Mouse (Mus musculus): ENCODE results near the gene Kif2c. TPM values are rescaled to one million over a fixed set of nuclear protein-coding genes. Genes with fewer than 3 reads are reported as not detected.

The Kif2c gene
- polyA plus RNA-seq, 1 experiment from 2014 or later: 26.8 TPM

DNA sequence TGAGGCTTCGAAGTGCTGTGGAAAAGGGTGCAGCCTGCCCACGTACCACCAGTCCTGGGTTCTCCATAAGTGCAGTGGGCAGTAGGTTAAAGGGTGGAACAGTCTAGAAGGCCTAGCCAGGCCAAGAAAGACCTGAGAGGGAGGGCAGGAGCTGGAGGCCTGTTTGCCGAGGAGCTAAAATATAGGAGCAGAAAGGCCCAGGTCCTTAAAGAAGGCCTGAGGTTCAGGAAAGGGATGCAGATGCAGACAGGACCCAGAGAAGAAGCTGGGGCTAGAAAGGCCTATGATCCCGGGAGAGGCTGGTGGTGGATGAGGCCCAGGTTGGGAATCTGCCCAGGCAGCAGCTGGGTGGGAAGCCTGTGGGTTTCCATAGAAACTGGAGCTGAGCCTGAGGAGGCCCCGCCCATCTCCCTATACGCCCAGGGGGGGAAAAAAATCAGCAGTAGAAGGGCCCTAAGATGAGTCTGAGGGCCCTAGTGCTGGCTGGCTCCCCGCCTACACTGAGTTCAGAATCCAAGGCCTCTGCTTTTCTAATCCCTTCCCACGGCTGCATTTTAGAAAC is 57.0 kb downstream of the Kif2c start, which contains the start of gene Btbd19:
Btbd19 (minus strand) TSS at position 378 of the 562 bp plus-strand sequence.
- Histone ChIP-seq H3K4me3 (ENCODE audit: low read depth, low read length) (no peak within 1 kb of the TSS), H3K9me3 (replicated peaks; ENCODE audit: control insufficient read depth, low read length) (no peaks in the 10 kb centered on the region), H3K36me3 (ENCODE audit: control insufficient read depth, insufficient read depth) (no peaks in the 10 kb centered on the region), H3K27ac (ENCODE audit: low read length) (peak within 1 kb of the TSS; percentile 39), H3K9ac (ENCODE audit: low read depth, low read length) (peak within 1 kb of the TSS; percentile 20; the same call in 1 of the 2 replicates), H3K4me1 (ENCODE audit: control insufficient read depth, low read depth, low read length) (peaks cover 25% of the 10 kb centered on the region), H3K27me3 (ENCODE audit: control insufficient read depth, insufficient read depth, low read depth, low read length) (no peaks in the 10 kb centered on the region), H3K4me2 (ENCODE audit: low read depth, low read length) (peak within 1 kb of the TSS; percentile 42)
- ATAC-seq (ENCODE audit: low read depth): no peak
- 35% methylated on average over 8 of the region's 8 CpGs for WGBS (ENCODE audit: insufficient replicate concordance)

DNA sequence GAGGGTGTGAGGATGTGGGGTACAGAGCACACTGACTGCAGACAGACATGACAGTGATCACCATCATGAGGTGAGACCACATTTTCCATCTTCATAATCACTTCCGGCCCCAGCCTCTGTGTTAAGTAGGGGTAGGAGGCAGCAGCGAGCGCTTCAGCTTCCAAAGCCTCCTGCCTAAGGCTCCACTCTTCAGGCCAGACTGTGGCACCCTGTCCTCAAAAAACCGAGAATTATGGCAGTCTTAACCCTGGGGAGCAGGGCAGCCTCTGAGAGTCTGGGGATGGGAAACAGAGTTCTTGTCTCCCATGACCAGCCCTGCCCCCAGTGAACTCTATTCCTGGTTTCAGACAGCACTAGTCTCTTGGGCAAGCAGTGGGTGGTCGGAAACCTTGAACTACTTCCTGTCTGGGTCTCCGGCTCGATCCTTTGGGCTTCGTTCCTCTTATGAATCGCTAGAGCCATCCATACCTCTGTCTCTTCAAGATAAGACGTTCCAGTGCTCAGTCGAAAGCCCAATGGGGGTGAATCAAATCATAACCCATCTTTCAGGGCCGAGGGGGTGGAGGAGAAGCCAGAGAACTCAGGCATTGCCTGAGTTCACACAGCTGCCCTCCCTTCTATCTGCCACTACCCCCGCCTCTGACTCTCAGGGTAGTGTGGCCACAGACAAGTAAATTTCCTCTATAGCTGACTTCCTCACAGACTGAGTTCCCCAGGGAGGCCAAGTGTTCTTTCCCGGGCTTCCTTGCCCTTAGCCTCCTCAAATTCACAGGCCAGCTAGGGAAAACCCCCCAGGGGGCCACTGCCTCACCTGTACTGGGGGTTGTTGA is 57.7 kb downstream of the Kif2c start:
- Histone ChIP-seq H3K4me3 (ENCODE audit: low read depth, low read length) (no peak overlapping the region), H3K9ac (ENCODE audit: low read depth, low read length) (0 out of 2 replicates have a peak overlapping the region, but pooled peaks have one; percentile 20), H3K4me1 (ENCODE audit: control insufficient read depth, low read depth, low read length) (peaks cover 29% of the 10 kb centered on the region), H3K9me3 (replicated peaks; ENCODE audit: control insufficient read depth, low read length) (no peaks in the 10 kb centered on the region), H3K36me3 (ENCODE audit: control insufficient read depth, insufficient read depth) (no peaks in the 10 kb centered on the region), H3K27ac (ENCODE audit: low read length) (peak overlapping the region; percentile 39), H3K4me2 (ENCODE audit: low read depth, low read length) (peak overlapping the region; percentile 42), H3K27me3 (ENCODE audit: control insufficient read depth, insufficient read depth, low read depth, low read length) (no peaks in the 10 kb centered on the region)
- WGBS (ENCODE audit: insufficient replicate concordance): 12% methylated on average over 14 of the region's 14 CpGs
- no peak for ATAC-seq (ENCODE audit: low read depth)

DNA sequence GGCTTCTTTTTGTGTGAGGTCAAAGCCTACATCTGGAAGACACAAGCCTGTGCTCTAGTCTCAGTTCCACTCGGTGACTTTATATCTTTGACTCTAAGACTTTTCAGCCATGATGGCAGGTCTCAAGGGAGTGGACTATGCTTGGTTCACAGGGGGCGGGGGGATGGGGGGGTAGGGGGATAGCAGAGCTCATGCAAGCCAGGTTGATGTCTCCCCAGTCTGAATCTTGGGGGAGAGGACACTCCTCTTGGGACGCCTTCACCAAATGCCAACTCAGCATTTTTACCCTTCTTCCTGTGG is 58.3 kb downstream of the Kif2c start:
- WGBS (ENCODE audit: insufficient replicate concordance): 43% methylated on average over 3 of the region's 3 CpGs
- H3K27me3 ChIP-seq (ENCODE audit: control insufficient read depth, insufficient read depth, low read depth, low read length): no peaks in the 10 kb centered on the region
- H3K9ac ChIP-seq (ENCODE audit: low read depth, low read length): no peak overlapping the region
- no peak overlapping the region for H3K4me3 ChIP-seq (ENCODE audit: low read depth, low read length)
- no peaks in the 10 kb centered on the region for H3K9me3 ChIP-seq (replicated peaks; ENCODE audit: control insufficient read depth, low read length)
- no peaks in the 10 kb centered on the region for H3K36me3 ChIP-seq (ENCODE audit: control insufficient read depth, insufficient read depth)
- no peak for ATAC-seq (ENCODE audit: low read depth)
- 0 out of 2 replicates have a peak overlapping the region, but pooled peaks have one; percentile 42 for H3K4me2 ChIP-seq (ENCODE audit: low read depth, low read length)
- peak overlapping the region; percentile 39 for H3K27ac ChIP-seq (ENCODE audit: low read length)
- peaks cover 30% of the 10 kb centered on the region for H3K4me1 ChIP-seq (ENCODE audit: control insufficient read depth, low read depth, low read length)

DNA sequence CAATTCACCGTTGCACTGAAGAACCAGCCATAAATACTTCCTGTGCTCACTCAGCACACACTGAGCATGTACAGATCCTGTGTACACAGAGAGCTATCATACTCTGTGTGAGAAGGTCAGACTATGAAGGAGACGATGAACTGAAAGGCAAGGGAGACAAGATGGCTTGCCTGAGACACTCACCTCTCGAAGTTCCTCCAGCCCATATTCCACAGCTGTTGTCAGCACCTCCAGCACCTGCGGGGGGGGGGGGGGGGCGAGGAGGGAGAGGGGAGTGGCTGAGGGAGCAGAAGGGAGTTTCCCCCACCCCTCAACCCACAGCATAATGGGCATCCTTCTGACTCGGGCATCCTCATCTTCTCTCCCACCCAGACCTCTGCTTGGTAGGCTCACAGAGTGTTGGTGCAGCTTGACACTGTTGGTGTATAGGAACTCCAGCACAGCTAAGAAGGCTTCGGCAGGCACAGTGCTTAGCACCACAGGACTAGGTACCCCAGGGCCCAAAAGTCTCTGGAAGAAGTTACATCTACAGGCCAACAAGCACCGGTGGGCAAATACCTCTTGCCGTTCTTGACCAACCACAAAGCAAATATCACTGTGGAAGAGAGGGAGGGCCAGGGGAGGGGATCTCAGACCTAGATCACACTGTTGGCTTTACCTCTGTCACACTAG is 58.8 kb downstream of the Kif2c start:
- ATAC-seq (ENCODE audit: low read depth): no peak
- Histone ChIP-seq H3K9me3 (replicated peaks; ENCODE audit: control insufficient read depth, low read length) (no peaks in the 10 kb centered on the region), H3K4me1 (ENCODE audit: control insufficient read depth, low read depth, low read length) (peaks cover 30% of the 10 kb centered on the region), H3K9ac (ENCODE audit: low read depth, low read length) (no peak overlapping the region), H3K27ac (ENCODE audit: low read length) (no peak overlapping the region), H3K4me3 (ENCODE audit: low read depth, low read length) (no peak overlapping the region), H3K36me3 (ENCODE audit: control insufficient read depth, insufficient read depth) (no peaks in the 10 kb centered on the region), H3K4me2 (ENCODE audit: low read depth, low read length) (no peak overlapping the region), H3K27me3 (ENCODE audit: control insufficient read depth, insufficient read depth, low read depth, low read length) (no peaks in the 10 kb centered on the region)
- WGBS (ENCODE audit: insufficient replicate concordance): 52% methylated on average over 8 of the region's 9 CpGs

DNA sequence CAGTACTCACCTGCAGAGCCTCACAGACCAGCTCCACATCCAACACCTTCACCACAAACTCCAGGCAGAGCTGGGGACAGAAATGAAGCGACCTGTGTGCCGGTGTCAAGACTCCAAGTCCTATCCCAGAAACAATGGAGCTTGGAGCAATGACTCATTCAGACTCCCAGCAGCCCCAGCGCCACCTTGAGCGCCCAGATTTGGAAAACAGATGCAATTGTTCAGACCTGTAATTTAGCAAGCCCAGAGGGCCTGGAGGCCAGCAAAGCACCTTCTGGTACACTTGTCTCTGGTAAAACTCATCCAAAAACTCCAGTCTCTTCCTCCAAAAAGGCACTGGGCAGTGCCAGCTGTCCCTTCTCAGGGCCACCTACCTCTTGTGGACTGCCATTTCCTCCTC is 60.2 kb downstream of the Kif2c start:
- no peak for ATAC-seq (ENCODE audit: low read depth)
- H3K27me3 ChIP-seq (ENCODE audit: control insufficient read depth, insufficient read depth, low read depth, low read length): no peaks in the 10 kb centered on the region
- no peak overlapping the region for H3K27ac ChIP-seq (ENCODE audit: low read length)
- no peak overlapping the region for H3K4me2 ChIP-seq (ENCODE audit: low read depth, low read length)
- no peaks in the 10 kb centered on the region for H3K9me3 ChIP-seq (replicated peaks; ENCODE audit: control insufficient read depth, low read length)
- no peak overlapping the region for H3K4me3 ChIP-seq (ENCODE audit: low read depth, low read length)
- H3K9ac ChIP-seq (ENCODE audit: low read depth, low read length): no peak overlapping the region
- no peaks in the 10 kb centered on the region for H3K36me3 ChIP-seq (ENCODE audit: control insufficient read depth, insufficient read depth)
- WGBS (ENCODE audit: insufficient replicate concordance): 67% methylated on average over 4 of the region's 4 CpGs
- peaks cover 30% of the 10 kb centered on the region for H3K4me1 ChIP-seq (ENCODE audit: control insufficient read depth, low read depth, low read length)

DNA sequence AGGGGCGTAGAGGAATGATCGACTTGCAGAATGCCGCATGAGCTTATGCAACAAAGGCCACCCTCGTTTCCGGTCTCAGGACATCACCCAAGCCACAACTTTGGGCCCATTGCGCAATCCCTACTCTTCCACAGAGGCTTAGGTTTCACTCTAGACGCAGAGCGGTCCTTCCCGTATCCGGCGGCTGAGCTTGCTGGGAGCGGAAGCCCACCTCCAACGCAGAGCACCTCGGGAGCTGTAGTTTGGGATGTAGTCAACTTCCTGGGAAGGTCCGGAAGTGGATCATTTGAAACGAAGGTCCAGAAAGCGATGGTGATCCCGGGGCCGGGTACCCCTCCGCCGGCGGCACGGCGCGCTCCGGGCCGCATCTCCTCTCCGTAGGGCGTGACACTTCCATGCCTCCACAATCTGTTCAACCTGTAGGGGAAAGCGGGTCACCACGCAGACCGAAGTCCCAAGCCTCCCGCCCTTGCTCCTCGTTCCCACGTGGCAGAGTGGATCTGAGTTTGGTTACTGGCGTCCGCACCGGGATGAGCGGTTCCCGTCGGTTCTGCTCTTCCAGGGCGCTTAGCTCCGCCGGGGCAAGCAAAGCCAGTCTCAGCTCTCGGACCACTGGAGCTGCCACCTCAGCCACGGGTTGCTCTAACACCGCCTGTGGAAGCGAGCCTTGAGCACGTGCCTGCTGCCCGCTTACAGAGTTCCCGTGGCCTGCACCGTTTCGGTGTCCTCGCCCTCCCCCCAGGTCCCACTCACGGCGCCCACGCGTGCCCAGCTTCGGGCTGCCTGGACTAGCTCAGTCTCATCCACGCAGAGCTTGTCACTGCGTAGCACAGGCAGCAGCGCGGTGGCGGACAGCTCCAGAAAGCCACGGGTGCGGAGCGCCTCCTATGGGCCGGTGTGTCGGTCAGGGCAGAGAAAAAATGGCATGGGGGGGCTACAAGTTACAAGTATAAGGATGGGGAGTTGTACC is 61.7 kb downstream of the Kif2c start:
- Histone ChIP-seq H3K9me3 (replicated peaks; ENCODE audit: control insufficient read depth, low read length) (no peaks in the 10 kb centered on the region), H3K4me3 (ENCODE audit: low read depth, low read length) (peak overlapping the region; percentile 74), H3K4me1 (ENCODE audit: control insufficient read depth, low read depth, low read length) (peaks cover 26% of the 10 kb centered on the region), H3K27me3 (ENCODE audit: control insufficient read depth, insufficient read depth, low read depth, low read length) (no peaks in the 10 kb centered on the region), H3K27ac (ENCODE audit: low read length) (peak overlapping the region; percentile 72), H3K36me3 (ENCODE audit: control insufficient read depth, insufficient read depth) (no peaks in the 10 kb centered on the region), H3K4me2 (ENCODE audit: low read depth, low read length) (peak overlapping the region; percentile 98), H3K9ac (ENCODE audit: low read depth, low read length) (peak overlapping the region; percentile 72)
- WGBS (ENCODE audit: insufficient replicate concordance): under 1% methylated on average over 69 of the region's 69 CpGs
- ATAC-seq (ENCODE audit: low read depth): peak; percentile 90

DNA sequence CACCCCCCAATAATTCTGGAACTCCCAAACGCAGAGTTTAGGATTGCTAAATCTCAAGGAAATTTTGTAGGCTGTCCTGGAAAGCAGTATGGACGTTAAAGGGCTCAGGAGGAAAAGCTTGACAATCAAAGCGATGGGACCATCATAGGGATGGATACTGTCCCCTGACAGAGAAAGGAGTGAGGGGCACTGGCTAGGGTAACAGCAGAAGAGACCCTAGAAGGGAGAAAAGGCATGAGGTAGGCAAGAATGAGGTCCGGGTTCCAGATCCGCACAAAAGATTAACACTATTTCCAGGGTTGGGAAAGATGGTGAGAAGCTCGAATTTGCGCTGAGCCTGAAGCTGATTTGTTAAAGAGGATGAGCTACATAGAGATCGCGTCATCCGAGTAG is 62.4 kb downstream of the Kif2c start:
- ATAC-seq (ENCODE audit: low read depth): no peak; the same call in 1 of the 2 replicates
- WGBS (ENCODE audit: insufficient replicate concordance): 5% methylated on average over 10 of the region's 10 CpGs
- Histone ChIP-seq H3K27me3 (ENCODE audit: control insufficient read depth, insufficient read depth, low read depth, low read length) (no peaks in the 10 kb centered on the region), H3K4me2 (ENCODE audit: low read depth, low read length) (peak overlapping the region; percentile 98), H3K4me3 (ENCODE audit: low read depth, low read length) (peak overlapping the region; percentile 74), H3K36me3 (ENCODE audit: control insufficient read depth, insufficient read depth) (no peaks in the 10 kb centered on the region), H3K9ac (ENCODE audit: low read depth, low read length) (peak overlapping the region; percentile 72), H3K4me1 (ENCODE audit: control insufficient read depth, low read depth, low read length) (peaks cover 19% of the 10 kb centered on the region), H3K9me3 (replicated peaks; ENCODE audit: control insufficient read depth, low read length) (no peaks in the 10 kb centered on the region), H3K27ac (ENCODE audit: low read length) (peak overlapping the region; percentile 72)

DNA sequence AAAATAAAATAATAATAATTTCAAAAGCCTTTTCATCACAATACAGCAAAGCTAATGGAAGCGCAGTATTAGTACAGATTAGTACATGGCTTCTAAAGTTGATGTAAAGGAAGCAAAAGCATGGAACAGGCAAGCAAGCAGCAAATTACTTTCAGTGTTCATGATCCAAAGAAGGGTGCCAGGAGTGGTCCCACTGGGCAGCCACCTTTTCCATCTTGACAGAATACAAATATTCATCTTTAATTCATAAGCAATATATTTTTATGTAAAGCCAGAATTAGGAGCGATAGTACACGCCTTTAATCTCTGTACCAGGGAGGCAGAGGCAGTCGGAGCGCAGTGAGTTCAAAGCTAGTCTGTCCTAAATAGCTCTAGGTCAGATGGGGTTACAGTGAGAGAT is 62.8 kb downstream of the Kif2c start:
- H3K9ac ChIP-seq (ENCODE audit: low read depth, low read length): peak overlapping the region; percentile 72

More for the DNA sequence above, 62.8 kb downstream of the Kif2c start:
- Histone ChIP-seq H3K4me3 (ENCODE audit: low read depth, low read length) (peak overlapping the region; percentile 74), H3K4me1 (ENCODE audit: control insufficient read depth, low read depth, low read length) (peaks cover 15% of the 10 kb centered on the region), H3K27me3 (ENCODE audit: control insufficient read depth, insufficient read depth, low read depth, low read length) (no peaks in the 10 kb centered on the region), H3K4me2 (ENCODE audit: low read depth, low read length) (peak overlapping the region; percentile 98), H3K36me3 (ENCODE audit: control insufficient read depth, insufficient read depth) (no peaks in the 10 kb centered on the region), H3K27ac (ENCODE audit: low read length) (peak overlapping the region; percentile 72; the same call in 1 of the 2 replicates), H3K9me3 (replicated peaks; ENCODE audit: control insufficient read depth, low read length) (no peaks in the 10 kb centered on the region)
- 79% methylated on average over 5 of the region's 5 CpGs for WGBS (ENCODE audit: insufficient replicate concordance)
- ATAC-seq (ENCODE audit: low read depth): no peak

All from liver, embryonic 16.5 days (tissue).